Mouse (Mus musculus): Measurements from ENCODE around the gene Gm13306.
"Not testable (repeated sequence)": the region's sequence is repeated elsewhere in the genome, so short reads cannot be mapped to it uniquely, and the experiment has no call there.

Gene Gm13306

GRCm38 (mm10) chr4:42153136-42153535, at the start of gene Gm13306:
TSS of gene Gm13306 (plus strand) at chr4:42153436.
- not testable (repeated sequence) for DNase-seq (ENCODE audit: low read depth)

- not testable (repeated sequence) for DNase-seq (ENCODE audit: low read depth)
Observed at GRCm38 (mm10) chr4:42114517-42114916, 38.7 kb upstream of the Gm13306 start, which contains the start of gene Gm13304. TSS of gene Gm13304 (plus strand) at chr4:42114817.

- DNase-seq (ENCODE audit: low read depth): not testable (repeated sequence)
Observed at GRCm38 (mm10) chr4:42168503-42168902, 15.3 kb downstream of the Gm13306 start, which contains the start of gene Gm13305. TSS of gene Gm13305 (minus strand) at chr4:42168603.

GRCm38 (mm10) chr4:42178243-42178642, 25.0 kb downstream of the Gm13306 start:
- not testable (repeated sequence) for DNase-seq (ENCODE audit: low read depth)

- not testable (repeated sequence) for DNase-seq (ENCODE audit: low read depth)
Observed at GRCm38 (mm10) chr4:42183234-42184197, 30.3 kb downstream of the Gm13306 start.

- not testable (repeated sequence) for DNase-seq (ENCODE audit: low read depth)
Observed at GRCm38 (mm10) chr4:42184324-42184979, 31.2 kb downstream of the Gm13306 start.

GRCm38 (mm10) chr4:42184980-42185372, 31.7 kb downstream of the Gm13306 start:
- not testable (repeated sequence) for DNase-seq (ENCODE audit: low read depth)
